Mouse (Mus musculus): ENCODE measurements around the gene Cttn. TPM values are rescaled to one million over a fixed set of nuclear protein-coding genes. Genes with fewer than 3 reads are reported as not detected.
A peak's percentile ranks its signal among the peaks of the same experiment; 100 is the strongest.

The Cttn gene
- polyA plus RNA-seq, 1 experiment: 120 TPM

DNA sequence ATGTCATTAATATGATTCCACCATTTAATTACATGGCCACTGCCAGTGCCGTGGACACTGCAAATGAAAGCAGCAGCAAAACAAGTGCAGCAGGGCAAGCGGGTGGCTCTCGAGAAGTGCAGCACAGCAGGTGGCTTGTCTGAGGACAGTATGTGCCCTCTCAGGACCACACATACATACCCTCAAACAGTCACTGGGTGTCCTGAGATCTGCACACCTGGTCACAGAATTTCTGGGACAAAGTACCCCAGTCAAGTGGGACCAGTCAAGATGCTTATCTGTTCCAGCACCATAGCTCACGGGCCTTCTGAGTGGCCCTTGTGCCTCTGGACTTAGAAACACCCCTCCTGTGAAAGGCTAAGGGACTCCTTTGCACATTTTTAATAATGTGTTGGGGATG is 33.1 kb upstream of the Cttn start:
- Histone ChIP-seq H3K4me2 (ENCODE audit: low read depth) (no peak overlapping the region), H3K79me2 (ENCODE audit: control insufficient read depth, insufficient read depth) (no peaks in the 10 kb centered on the region), H3ac (ENCODE audit: control insufficient read depth, insufficient read length) (no peak overlapping the region), H3K4me3 (no peak overlapping the region), H3K36me3 (ENCODE audit: control insufficient read depth, insufficient read depth) (peaks cover 6% of the 10 kb centered on the region), H3K27me3 (ENCODE audit: control insufficient read depth, insufficient read depth, insufficient read length) (no peaks in the 10 kb centered on the region)
- no peak for TF ChIP-seq E2F4 (IDR thresholded peaks at IDR 0.05; ENCODE audit: insufficient read depth)
- no peak for TF ChIP-seq POLR2AphosphoS2 (IDR thresholded peaks at IDR 0.05; ENCODE audit: insufficient read length, low read depth)
- TF ChIP-seq REST (IDR thresholded peaks at IDR 0.05; ENCODE audit: insufficient read depth, insufficient read length): no peak
- TF ChIP-seq POLR2A (IDR thresholded peaks at IDR 0.05; ENCODE audit: insufficient read length, low read depth): no peak
- TF ChIP-seq USF1 (IDR thresholded peaks at IDR 0.05; ENCODE audit: low read depth): no peak

DNA sequence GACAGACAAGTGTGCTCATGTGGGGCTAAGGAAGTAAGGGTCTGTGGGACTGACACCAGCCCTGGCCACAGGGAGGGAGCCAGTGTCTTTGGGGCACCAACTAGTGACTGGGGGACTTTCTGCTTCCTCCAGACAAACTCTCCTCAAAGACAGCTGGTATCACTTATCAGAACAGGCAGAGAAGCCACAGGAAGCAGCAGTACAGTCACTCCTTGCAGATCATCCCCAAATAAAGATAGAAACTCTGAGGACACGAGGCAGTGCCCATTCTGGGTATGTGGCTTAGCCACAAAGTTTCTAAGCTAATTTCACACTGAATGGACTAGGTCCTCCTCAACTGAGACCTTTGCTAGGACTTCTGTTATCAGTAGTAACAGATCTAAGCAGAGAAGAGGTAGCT is 22.1 kb upstream of the Cttn start:
- H3K4me2 ChIP-seq (ENCODE audit: low read depth): no peak overlapping the region

DNA sequence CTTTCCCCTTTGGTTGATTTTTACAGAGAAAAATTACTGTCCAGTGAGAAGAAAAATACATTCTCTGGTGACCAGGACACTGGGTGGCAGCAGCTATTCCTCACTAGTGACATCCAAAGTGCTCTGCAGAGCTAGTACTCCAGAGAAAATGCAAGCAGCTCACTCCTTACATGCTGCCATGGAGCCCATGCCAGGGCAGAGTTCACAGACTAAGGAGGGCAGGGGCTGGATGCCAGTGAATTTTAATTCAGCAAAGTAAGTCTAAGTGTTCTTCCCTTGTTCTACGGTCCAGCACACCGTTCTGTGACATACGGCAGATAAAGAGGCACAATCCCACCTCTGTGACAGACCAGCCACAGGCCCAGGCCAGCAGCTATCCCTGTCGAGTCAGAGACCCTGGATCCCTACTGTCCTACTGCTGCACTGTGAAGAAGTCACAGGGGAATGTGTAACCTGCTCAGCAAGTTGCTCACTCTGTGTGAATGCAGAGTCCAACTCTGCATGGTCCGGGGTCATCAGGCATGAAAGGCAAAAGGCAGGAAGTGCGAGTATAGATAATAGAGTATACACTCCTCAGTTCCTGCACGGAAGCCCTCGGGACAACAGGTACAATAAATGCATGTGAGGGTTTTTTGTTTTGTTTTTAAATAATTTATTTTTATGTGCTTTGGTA is 19.5 kb upstream of the Cttn start:
- Histone ChIP-seq H3K27me3 (ENCODE audit: control insufficient read depth, insufficient read depth, insufficient read length) (no peaks in the 10 kb centered on the region), H3K4me2 (ENCODE audit: low read depth) (no peak overlapping the region), H3K36me3 (ENCODE audit: control insufficient read depth, insufficient read depth) (peaks cover 4% of the 10 kb centered on the region), H3ac (ENCODE audit: control insufficient read depth, insufficient read length) (no peak overlapping the region), H3K79me2 (ENCODE audit: control insufficient read depth, insufficient read depth) (no peaks in the 10 kb centered on the region), H3K4me3 (no peak overlapping the region)
- TF ChIP-seq MAX (IDR thresholded peaks at IDR 0.05; ENCODE audit: low read depth) (no peak), TCF12 (IDR thresholded peaks at IDR 0.05; ENCODE audit: insufficient read depth, poor library complexity, severe bottlenecking) (no peak), E2F4 (IDR thresholded peaks at IDR 0.05; ENCODE audit: insufficient read depth) (no peak), USF1 (IDR thresholded peaks at IDR 0.05; ENCODE audit: low read depth) (no peak), POLR2AphosphoS2 (IDR thresholded peaks at IDR 0.05; ENCODE audit: insufficient read length, low read depth) (no peak), SRF (IDR thresholded peaks at IDR 0.05; ENCODE audit: control insufficient read depth, insufficient read length, low read depth) (no peak), CEBPB (IDR thresholded peaks at IDR 0.05; ENCODE audit: insufficient read depth, poor library complexity, severe bottlenecking) (no peak), TCF3 (IDR thresholded peaks at IDR 0.05; ENCODE audit: insufficient read length, low read depth) (no peak), MYOD1 (IDR thresholded peaks at IDR 0.05; ENCODE audit: control insufficient read depth in 1 of 3, insufficient read length in 2 of 3, low read depth in 2 of 3) (no peak), MYOG (IDR thresholded peaks at IDR 0.05; ENCODE audit: control insufficient read depth in 1 of 3, insufficient read depth in 1 of 3, insufficient read length in 2 of 3, low read depth in 2 of 3) (no peak), REST (IDR thresholded peaks at IDR 0.05; ENCODE audit: insufficient read depth, insufficient read length) (no peak), POLR2A (IDR thresholded peaks at IDR 0.05; ENCODE audit: insufficient read length, low read depth) (no peak)

More for the DNA sequence above, 22.1 kb upstream of the Cttn start:
- H3K4me3 ChIP-seq: no peak overlapping the region
- TF ChIP-seq MYOG (IDR thresholded peaks at IDR 0.05; ENCODE audit: control insufficient read depth in 1 of 3, insufficient read depth in 1 of 3, insufficient read length in 2 of 3, low read depth in 2 of 3): peak in 2 of 3 experiments; percentile 30 to 35
- TF ChIP-seq REST (IDR thresholded peaks at IDR 0.05; ENCODE audit: insufficient read depth, insufficient read length): no peak
- H3K79me2 ChIP-seq (ENCODE audit: control insufficient read depth, insufficient read depth): no peaks in the 10 kb centered on the region
- no peaks in the 10 kb centered on the region for H3K27me3 ChIP-seq (ENCODE audit: control insufficient read depth, insufficient read depth, insufficient read length)
- peaks cover 21% of the 10 kb centered on the region for H3K36me3 ChIP-seq (ENCODE audit: control insufficient read depth, insufficient read depth)
- no peak overlapping the region for H3ac ChIP-seq (ENCODE audit: control insufficient read depth, insufficient read length)

- no peak overlapping the region for H3ac ChIP-seq (ENCODE audit: control insufficient read depth, insufficient read length)
- no peaks in the 10 kb centered on the region for H3K79me2 ChIP-seq (ENCODE audit: control insufficient read depth, insufficient read depth)
- TF ChIP-seq SRF (IDR thresholded peaks at IDR 0.05; ENCODE audit: control insufficient read depth, insufficient read length, low read depth) (no peak), TCF12 (IDR thresholded peaks at IDR 0.05; ENCODE audit: insufficient read depth, poor library complexity, severe bottlenecking) (no peak), MAX (IDR thresholded peaks at IDR 0.05; ENCODE audit: low read depth) (no peak), MYOG (IDR thresholded peaks at IDR 0.05; ENCODE audit: control insufficient read depth in 1 of 3, insufficient read depth in 1 of 3, insufficient read length in 2 of 3, low read depth in 2 of 3) (no peak)
- H3K4me2 ChIP-seq (ENCODE audit: low read depth): no peak overlapping the region
- H3K27me3 ChIP-seq (ENCODE audit: control insufficient read depth, insufficient read depth, insufficient read length): no peaks in the 10 kb centered on the region
- peaks cover 3% of the 10 kb centered on the region for H3K36me3 ChIP-seq (ENCODE audit: control insufficient read depth, insufficient read depth)
- H3K4me3 ChIP-seq: no peak overlapping the region
These were observed 18.4 kb upstream of the Cttn start for GRCm38 (mm10) chr7:144489067-144489774.

DNA sequence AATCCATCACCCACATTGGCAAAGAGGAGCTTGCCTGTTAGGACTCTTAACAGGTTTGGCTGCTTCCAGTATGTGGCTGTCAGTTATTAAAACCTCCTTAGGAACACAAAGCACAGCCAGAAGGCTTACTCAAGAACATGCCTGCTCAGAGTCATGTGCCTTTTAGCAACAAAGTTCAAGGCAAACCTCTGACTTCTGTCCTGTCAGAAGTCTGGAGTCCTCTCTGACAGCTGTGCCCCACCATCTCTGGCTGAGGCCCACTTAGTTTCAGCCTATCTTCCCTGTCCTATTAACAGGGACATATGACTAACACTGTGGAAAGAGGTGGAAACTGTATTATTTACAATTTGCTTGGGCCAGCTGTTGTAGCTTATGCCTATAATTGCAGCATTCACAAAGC is 9.5 kb upstream of the Cttn start:
- no peaks in the 10 kb centered on the region for H3K27me3 ChIP-seq (ENCODE audit: control insufficient read depth, insufficient read depth, insufficient read length)
- no peak overlapping the region for H3ac ChIP-seq (ENCODE audit: control insufficient read depth, insufficient read length)
- H3K4me2 ChIP-seq (ENCODE audit: low read depth): no peak overlapping the region
- no peak overlapping the region for H3K4me3 ChIP-seq
- no peak for TF ChIP-seq REST (IDR thresholded peaks at IDR 0.05; ENCODE audit: insufficient read depth, insufficient read length)
- TF ChIP-seq MAX (IDR thresholded peaks at IDR 0.05; ENCODE audit: low read depth): no peak
- TF ChIP-seq MYOD1 (IDR thresholded peaks at IDR 0.05; ENCODE audit: control insufficient read depth in 1 of 3, insufficient read length in 2 of 3, low read depth in 2 of 3): peak; percentile 23 to 60 (median 25)
- TF ChIP-seq TCF12 (IDR thresholded peaks at IDR 0.05; ENCODE audit: insufficient read depth, poor library complexity, severe bottlenecking): peak; percentile 9
- TF ChIP-seq CEBPB (IDR thresholded peaks at IDR 0.05; ENCODE audit: insufficient read depth, poor library complexity, severe bottlenecking): no peak
- TF ChIP-seq MYOG (IDR thresholded peaks at IDR 0.05; ENCODE audit: control insufficient read depth in 1 of 3, insufficient read depth in 1 of 3, insufficient read length in 2 of 3, low read depth in 2 of 3): peak in 2 of 3 experiments; percentile 25 to 53
- TF ChIP-seq POLR2A (IDR thresholded peaks at IDR 0.05; ENCODE audit: insufficient read length, low read depth): no peak
- TF ChIP-seq USF1 (IDR thresholded peaks at IDR 0.05; ENCODE audit: low read depth): no peak
- no peak for TF ChIP-seq POLR2AphosphoS2 (IDR thresholded peaks at IDR 0.05; ENCODE audit: insufficient read length, low read depth)
- TF ChIP-seq TCF3 (IDR thresholded peaks at IDR 0.05; ENCODE audit: insufficient read length, low read depth): no peak
- no peak for TF ChIP-seq SRF (IDR thresholded peaks at IDR 0.05; ENCODE audit: control insufficient read depth, insufficient read length, low read depth)
- TF ChIP-seq E2F4 (IDR thresholded peaks at IDR 0.05; ENCODE audit: insufficient read depth): no peak
- no peaks in the 10 kb centered on the region for H3K79me2 ChIP-seq (ENCODE audit: control insufficient read depth, insufficient read depth)
- peaks cover 11% of the 10 kb centered on the region for H3K36me3 ChIP-seq (ENCODE audit: control insufficient read depth, insufficient read depth)
